Mouse (Mus musculus): ENCODE measurements around the gene Hmcn1. TPM values are rescaled to one million over a fixed set of nuclear protein-coding genes. Genes with fewer than 3 reads are reported as not detected.

Gene Hmcn1
- polyA plus RNA-seq, 1 experiment from 2014 or later: 20.4 TPM

DNA sequence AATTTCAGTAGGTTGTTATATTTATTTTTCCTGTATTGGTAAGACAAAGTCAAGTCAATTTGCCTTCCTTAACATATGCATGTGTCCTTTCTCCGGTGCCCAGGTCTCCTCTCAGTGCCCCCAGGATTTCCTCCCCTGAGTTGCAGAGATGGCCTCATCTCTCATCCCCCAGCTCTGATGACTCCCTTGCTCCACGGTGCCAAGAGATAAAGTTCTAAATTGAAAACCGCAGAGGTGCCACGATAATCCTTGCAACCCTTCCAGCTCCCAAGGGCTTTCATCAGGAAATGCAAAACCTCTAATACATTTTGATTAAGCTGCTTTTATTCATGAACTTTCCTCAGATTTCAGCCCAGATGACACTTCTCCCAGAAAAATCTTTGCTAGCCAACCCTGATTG, 8.3 kb downstream of the Hmcn1 start:
- Histone ChIP-seq H3K4me2 (no peak overlapping the region), H3K9ac (no peak overlapping the region), H3K27ac (no peak overlapping the region), H3K36me3 (no peaks in the 10 kb centered on the region), H3K4me3 (no peak overlapping the region), H3K4me1 (peaks cover 2% of the 10 kb centered on the region; the same call in 1 of the 2 replicates), H3K9me3 (no peaks in the 10 kb centered on the region), H3K27me3 (no peaks in the 10 kb centered on the region)
- no peak for ATAC-seq (ENCODE audit: insufficient number of reproducible peaks, low FRiP score, low TSS enrichment, low read depth)
- 78% methylated on average over 4 of the region's 4 CpGs for WGBS

DNA sequence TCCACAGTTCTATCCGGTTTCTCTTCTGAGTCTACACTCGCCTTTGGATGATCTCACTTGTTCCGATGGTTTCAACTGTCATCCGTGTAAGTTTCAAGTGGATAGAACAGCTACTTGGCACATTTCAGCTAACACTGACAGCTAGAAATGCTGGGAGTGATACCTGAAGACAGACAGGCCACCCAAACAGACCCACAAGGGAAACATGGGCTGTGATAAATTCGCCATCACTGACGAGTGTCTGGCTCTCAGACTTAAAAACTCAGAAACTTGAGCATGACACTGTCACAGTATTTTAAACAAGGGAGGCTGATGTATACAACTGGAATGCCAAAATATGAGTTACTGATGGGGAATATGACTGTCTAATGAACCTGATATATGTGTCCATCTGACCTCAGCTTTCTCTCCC, 9.1 kb downstream of the Hmcn1 start:
- H3K27ac ChIP-seq: no peak overlapping the region
- WGBS: 77% methylated on average over 6 of the region's 6 CpGs
- no peak for ATAC-seq (ENCODE audit: insufficient number of reproducible peaks, low FRiP score, low TSS enrichment, low read depth)
- no peak overlapping the region for H3K4me2 ChIP-seq
- peaks cover 6% of the 10 kb centered on the region; the same call in 1 of the 2 replicates for H3K4me1 ChIP-seq
- no peak overlapping the region for H3K9ac ChIP-seq
- no peaks in the 10 kb centered on the region for H3K9me3 ChIP-seq
- no peak overlapping the region for H3K4me3 ChIP-seq
- H3K27me3 ChIP-seq: no peaks in the 10 kb centered on the region
- no peaks in the 10 kb centered on the region for H3K36me3 ChIP-seq

DNA sequence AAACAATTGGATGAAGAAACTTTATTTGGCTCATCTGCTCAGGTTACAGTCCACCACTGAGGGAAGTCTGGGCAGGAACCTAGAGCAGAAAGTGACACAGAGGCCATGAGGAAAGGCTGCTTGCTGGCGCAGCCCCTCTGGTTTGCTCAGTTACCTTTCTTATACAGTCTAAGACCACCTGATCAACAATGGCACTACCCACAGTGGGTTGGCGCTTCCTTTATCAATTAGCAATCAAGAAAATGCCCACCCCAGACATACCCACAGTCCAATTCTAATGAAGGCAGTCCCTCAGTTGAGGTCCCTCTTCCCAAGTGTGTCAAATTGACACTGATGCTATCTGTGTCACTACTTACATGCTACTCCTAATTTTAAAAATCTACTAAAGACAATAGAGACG, 14.6 kb downstream of the Hmcn1 start:
- no peak for ATAC-seq (ENCODE audit: insufficient number of reproducible peaks, low FRiP score, low TSS enrichment, low read depth)
- Histone ChIP-seq H3K4me3 (no peak overlapping the region), H3K27me3 (no peaks in the 10 kb centered on the region)

DNA sequence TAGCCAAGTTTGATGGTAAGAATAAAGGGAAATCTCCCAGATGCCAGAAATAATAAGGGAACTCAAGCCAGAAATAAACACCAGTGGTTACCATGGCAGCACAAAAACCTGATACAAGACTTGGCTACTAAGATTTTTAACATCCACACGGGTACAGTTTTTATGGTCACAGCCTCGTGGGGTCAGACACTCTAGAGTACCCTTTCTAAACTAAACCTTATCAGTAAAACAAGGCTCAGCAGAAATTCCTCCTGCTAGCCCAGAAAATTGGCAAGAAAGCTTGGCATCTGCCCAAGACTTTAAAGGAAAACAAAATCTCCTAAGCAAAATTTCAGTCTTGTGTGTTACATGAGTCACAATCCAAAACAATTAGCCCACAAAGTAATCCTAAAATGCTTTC, 17.0 kb downstream of the Hmcn1 start:
- no peak for ATAC-seq (ENCODE audit: insufficient number of reproducible peaks, low FRiP score, low TSS enrichment, low read depth)
- Histone ChIP-seq H3K4me1 (peaks cover 18% of the 10 kb centered on the region; the same call in 1 of the 2 replicates), H3K36me3 (no peaks in the 10 kb centered on the region), H3K27ac (no peak overlapping the region), H3K9me3 (no peaks in the 10 kb centered on the region), H3K4me3 (no peak overlapping the region), H3K4me2 (no peak overlapping the region), H3K27me3 (no peaks in the 10 kb centered on the region), H3K9ac (no peak overlapping the region)
- 7% methylated on average over 2 of the region's 2 CpGs for WGBS

More for the DNA sequence above, 14.6 kb downstream of the Hmcn1 start:
- H3K4me1 ChIP-seq: peaks cover 18% of the 10 kb centered on the region; the same call in 1 of the 2 replicates
- H3K9ac ChIP-seq: no peak overlapping the region
- no peaks in the 10 kb centered on the region for H3K9me3 ChIP-seq
- 88% methylated on average over 3 of the region's 3 CpGs for WGBS
- no peaks in the 10 kb centered on the region for H3K36me3 ChIP-seq
- H3K27ac ChIP-seq: no peak overlapping the region
- H3K4me2 ChIP-seq: no peak overlapping the region

DNA sequence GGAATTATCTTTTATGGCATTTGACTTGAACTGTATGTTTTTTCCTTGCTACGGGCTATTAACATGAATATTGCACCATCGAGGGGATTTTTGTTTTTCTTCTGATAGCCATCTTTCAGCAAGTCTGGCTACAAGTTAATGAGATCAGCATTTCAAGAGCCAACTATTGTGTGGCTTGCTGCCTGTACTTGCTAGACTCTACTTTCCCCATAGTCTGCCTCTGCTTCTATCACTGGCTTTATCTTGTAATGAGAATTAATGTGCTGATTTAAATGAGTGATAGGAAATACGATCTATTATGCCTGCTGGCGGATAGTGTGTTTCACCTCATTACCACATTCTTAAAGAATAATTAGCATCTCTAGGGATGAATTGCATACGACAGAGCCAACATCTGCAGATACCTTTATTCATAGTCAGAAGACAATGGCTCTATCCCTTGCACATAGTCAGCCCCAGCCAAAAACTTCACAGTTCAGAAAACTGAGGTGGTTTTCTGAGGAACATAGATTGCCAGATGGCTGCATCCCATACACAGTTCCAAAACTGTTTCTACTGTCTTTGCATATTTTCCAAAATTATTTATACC, 33.7 kb downstream of the Hmcn1 start:
- WGBS: 58% methylated on average over 5 of the region's 5 CpGs
- Histone ChIP-seq H3K27ac (no peak overlapping the region), H3K9me3 (no peaks in the 10 kb centered on the region), H3K4me1 (0 out of 2 replicates have a peak, but pooled peaks cover 2% of the 10 kb centered on the region), H3K4me3 (no peak overlapping the region), H3K9ac (no peak overlapping the region), H3K36me3 (no peaks in the 10 kb centered on the region), H3K4me2 (no peak overlapping the region), H3K27me3 (no peaks in the 10 kb centered on the region)
- no peak for ATAC-seq (ENCODE audit: insufficient number of reproducible peaks, low FRiP score, low TSS enrichment, low read depth)

DNA sequence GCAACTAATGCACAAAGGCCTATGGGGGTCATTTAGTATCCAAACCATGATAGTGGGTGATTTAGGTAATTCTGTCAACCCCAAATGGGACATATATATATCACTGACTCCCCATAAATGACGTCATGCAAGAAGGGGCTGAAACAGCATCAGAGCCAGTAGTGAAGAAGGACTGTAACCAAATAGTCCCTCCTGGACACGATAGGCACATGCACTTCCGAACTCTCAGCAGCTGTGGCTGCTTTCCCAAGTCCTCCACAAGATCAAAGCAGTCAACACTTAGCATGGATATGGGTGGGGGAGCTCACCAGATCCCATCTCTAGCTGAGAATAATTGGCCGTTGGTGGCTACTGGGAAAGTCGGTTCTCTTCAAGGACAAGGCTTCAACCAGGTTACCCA, 42.2 kb downstream of the Hmcn1 start:
- no peak overlapping the region for H3K9ac ChIP-seq
- no peaks in the 10 kb centered on the region for H3K9me3 ChIP-seq
- no peaks in the 10 kb centered on the region for H3K27me3 ChIP-seq
- H3K27ac ChIP-seq: no peak overlapping the region
- ATAC-seq (ENCODE audit: insufficient number of reproducible peaks, low FRiP score, low TSS enrichment, low read depth): 0 out of 2 replicates have a peak, but pooled peaks have one; percentile 30
- H3K36me3 ChIP-seq: no peaks in the 10 kb centered on the region
- H3K4me2 ChIP-seq: no peak overlapping the region
- peaks cover 19% of the 10 kb centered on the region for H3K4me1 ChIP-seq
- WGBS: 61% methylated on average over 5 of the region's 5 CpGs
- no peak overlapping the region for H3K4me3 ChIP-seq

GRCm38 (mm10) chr1:150950046-150950445, 43.2 kb downstream of the Hmcn1 start:
- Histone ChIP-seq H3K9ac (no peak overlapping the region), H3K27ac (no peak overlapping the region), H3K36me3 (no peaks in the 10 kb centered on the region), H3K9me3 (no peaks in the 10 kb centered on the region), H3K4me2 (no peak overlapping the region), H3K4me1 (peaks cover 19% of the 10 kb centered on the region), H3K4me3 (no peak overlapping the region), H3K27me3 (no peaks in the 10 kb centered on the region)
- 22% methylated on average over 3 of the region's 3 CpGs for WGBS
- 0 out of 2 replicates have a peak, but pooled peaks have one; percentile 71 for ATAC-seq (ENCODE audit: insufficient number of reproducible peaks, low FRiP score, low TSS enrichment, low read depth)

- Histone ChIP-seq H3K36me3 (no peaks in the 10 kb centered on the region), H3K4me3 (no peak overlapping the region), H3K9ac (no peak overlapping the region), H3K4me2 (no peak overlapping the region), H3K9me3 (no peaks in the 10 kb centered on the region), H3K4me1 (peaks cover 25% of the 10 kb centered on the region), H3K27ac (no peak overlapping the region), H3K27me3 (no peaks in the 10 kb centered on the region)
- WGBS: 85% methylated on average over 2 of the region's 2 CpGs
- no peak for ATAC-seq (ENCODE audit: insufficient number of reproducible peaks, low FRiP score, low TSS enrichment, low read depth)
Observed at GRCm38 (mm10) chr1:150948911-150949310, 44.3 kb downstream of the Hmcn1 start.

DNA sequence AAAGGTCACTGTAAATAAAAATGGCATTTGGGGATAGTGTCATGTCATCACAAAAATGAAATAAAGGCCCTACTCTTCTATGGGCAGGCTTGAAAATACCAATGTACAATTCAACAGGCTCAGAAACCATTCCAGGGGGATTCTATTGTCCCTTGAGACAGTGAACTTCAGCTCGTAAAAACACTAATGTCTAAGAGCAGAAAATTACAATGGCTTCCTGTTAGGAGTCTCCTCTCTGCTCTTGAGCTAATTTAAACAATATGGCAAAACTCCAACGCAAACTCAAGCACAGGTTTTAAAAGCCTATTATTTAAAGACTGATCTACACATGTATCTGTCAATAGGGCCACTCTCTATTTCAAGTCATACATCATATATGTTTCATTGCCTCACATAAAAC, 49.6 kb downstream of the Hmcn1 start:
- Histone ChIP-seq H3K9ac (no peak overlapping the region), H3K4me1 (peaks cover 6% of the 10 kb centered on the region), H3K4me2 (no peak overlapping the region), H3K27me3 (no peaks in the 10 kb centered on the region), H3K36me3 (no peaks in the 10 kb centered on the region), H3K4me3 (no peak overlapping the region), H3K9me3 (no peaks in the 10 kb centered on the region), H3K27ac (no peak overlapping the region)
- 22% methylated on average over 2 of the region's 2 CpGs for WGBS
- no peak for ATAC-seq (ENCODE audit: insufficient number of reproducible peaks, low FRiP score, low TSS enrichment, low read depth)

- no peak for ATAC-seq (ENCODE audit: insufficient number of reproducible peaks, low FRiP score, low TSS enrichment, low read depth)
- H3K4me3 ChIP-seq: no peak overlapping the region
- H3K27ac ChIP-seq: no peak overlapping the region
- H3K4me2 ChIP-seq: no peak overlapping the region
- no peaks in the 10 kb centered on the region for H3K27me3 ChIP-seq
- H3K36me3 ChIP-seq: no peaks in the 10 kb centered on the region
- no peak overlapping the region for H3K9ac ChIP-seq
- H3K9me3 ChIP-seq: no peaks in the 10 kb centered on the region
- 92% methylated on average over 2 of the region's 2 CpGs for WGBS
- H3K4me1 ChIP-seq: peaks cover 6% of the 10 kb centered on the region
Observed at GRCm38 (mm10) chr1:150942143-150942542, 51.1 kb downstream of the Hmcn1 start.

GRCm38 (mm10) chr1:150936821-150937220, 56.4 kb downstream of the Hmcn1 start:
- Histone ChIP-seq H3K4me3 (no peak overlapping the region), H3K9me3 (no peaks in the 10 kb centered on the region), H3K4me1 (0 out of 2 replicates have a peak, but pooled peaks cover 6% of the 10 kb centered on the region), H3K4me2 (no peak overlapping the region), H3K9ac (no peak overlapping the region), H3K36me3 (no peaks in the 10 kb centered on the region), H3K27ac (no peak overlapping the region), H3K27me3 (no peaks in the 10 kb centered on the region)
- no peak for ATAC-seq (ENCODE audit: insufficient number of reproducible peaks, low FRiP score, low TSS enrichment, low read depth)
- 63% methylated on average over 4 of the region's 4 CpGs for WGBS

DNA sequence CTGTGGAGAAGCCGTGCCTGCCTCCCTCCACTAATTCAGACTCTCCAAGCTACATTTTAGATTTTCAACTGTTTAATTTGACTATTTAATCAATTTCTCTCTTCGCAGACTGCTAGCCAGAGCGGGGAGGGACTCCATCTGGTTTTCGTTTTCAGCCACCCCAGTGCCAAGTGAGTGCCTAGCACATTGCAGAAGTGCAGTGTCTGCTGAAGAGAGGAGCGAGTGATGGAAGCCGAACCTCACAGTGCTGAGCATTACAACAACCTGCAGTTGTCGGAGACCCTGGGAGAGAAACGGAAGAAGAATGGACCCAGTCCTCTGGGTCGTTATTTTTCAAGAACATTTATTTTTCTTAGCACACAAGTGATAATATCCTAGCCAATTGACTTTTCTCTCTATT, 59.6 kb downstream of the Hmcn1 start:
- Histone ChIP-seq H3K27ac (peak overlapping the region; percentile 29; the same call in 1 of the 2 replicates), H3K4me3 (peak overlapping the region; percentile 21), H3K9ac (no peak overlapping the region), H3K4me2 (peak overlapping the region; percentile 37), H3K4me1 (0 out of 2 replicates have a peak, but pooled peaks cover 6% of the 10 kb centered on the region), H3K27me3 (no peaks in the 10 kb centered on the region), H3K9me3 (no peaks in the 10 kb centered on the region), H3K36me3 (no peaks in the 10 kb centered on the region)
- WGBS: 22% methylated on average over 9 of the region's 9 CpGs
- ATAC-seq (ENCODE audit: insufficient number of reproducible peaks, low FRiP score, low TSS enrichment, low read depth): no peak
